Mouse (Mus musculus) thymus, adult 2 months (tissue): ENCODE results near the gene Gtf2h1.

ENCODE experiments used
- CTCF ChIP-seq: fragments of 200-500 bp; IDR thresholded peaks from 2 replicates; pipeline ENCODE4 v1.5.1; 2012; ENCODE audit warnings: mild to moderate bottlenecking, control low read depth, low read length, moderate library complexity, borderline replicate concordance; ENCODE audit not compliant: control insufficient read depth, poor library complexity, insufficient read depth; ENCODE audit errors: extremely low read depth
- POLR2A ChIP-seq: fragments of 200-500 bp; IDR thresholded peaks from 2 replicates; pipeline ENCODE4 v1.6.1; 2012; ENCODE audit warnings: mild to moderate bottlenecking, low read length, control low read depth, moderate library complexity; ENCODE audit not compliant: control insufficient read depth, poor library complexity, insufficient read depth; ENCODE audit errors: extremely low read depth

DNA sequence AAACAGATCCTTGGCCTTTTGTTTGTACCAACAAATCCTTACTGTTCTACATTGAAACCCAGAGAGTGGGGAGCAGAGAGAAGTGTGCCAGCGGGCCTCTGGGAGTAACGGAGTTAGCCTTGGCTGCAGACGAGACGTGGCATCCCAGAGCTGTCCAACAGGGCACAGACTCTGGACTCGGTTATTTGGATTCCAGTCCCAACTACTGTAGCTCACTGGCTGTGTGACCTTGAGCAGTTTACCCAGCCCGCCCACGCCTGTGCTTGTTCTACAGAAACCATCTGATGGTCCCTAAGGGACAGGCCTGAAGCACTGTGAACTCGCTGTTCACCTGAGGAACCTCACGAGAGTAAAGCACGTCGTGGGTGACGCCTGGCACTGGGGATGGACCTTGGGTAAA is 34.0 kb downstream of the Gtf2h1 start:
- TF ChIP-seq CTCF (no peak), POLR2A (no peak)
